Mouse (Mus musculus): Measurements from ENCODE around the gene Ino80d.

GRCm38 (mm10) chr1:62964291-62964690 is 150.2 kb downstream of the Ino80d start:
- TF ChIP-seq CTCF (IDR thresholded peaks at IDR 0.05; ENCODE audit: low read depth) (peak; percentile 99), EP300 (IDR thresholded peaks at IDR 0.05; ENCODE audit: low read depth) (no peak)

Measured in heart, postnatal 0 days (tissue).